Mouse (Mus musculus): Measurements from ENCODE around the gene Plcxd2. TPM values are rescaled to one million over a fixed set of nuclear protein-coding genes. Genes with fewer than 3 reads are reported as not detected.

The Plcxd2 gene
- polyA plus RNA-seq, 1 experiment from 2014 or later = 0.37 TPM

DNA sequence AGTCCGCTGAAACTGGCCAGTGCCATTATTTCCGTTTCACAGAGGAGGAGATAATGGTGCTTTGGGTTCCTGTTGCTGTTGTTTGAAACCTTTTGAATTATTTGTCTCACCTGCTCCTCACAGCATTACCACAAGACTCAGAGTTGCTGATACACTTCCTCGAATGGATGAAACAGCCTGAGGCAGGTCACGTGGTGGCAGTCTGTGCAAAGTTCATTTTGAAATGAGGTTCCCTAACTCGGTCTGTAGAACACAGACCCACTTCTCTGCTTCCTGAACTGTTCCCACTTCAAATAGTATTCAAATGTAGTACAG, 845 bp upstream of the Plcxd2 start:
- peak overlapping the region; percentile 65 for H3K9ac ChIP-seq
- H3K4me3 ChIP-seq = peak overlapping the region; percentile 73
- no peaks in the 10 kb centered on the region for H3K36me3 ChIP-seq
- H3K27me3 ChIP-seq = no peaks in the 10 kb centered on the region
- H3K9me3 ChIP-seq (replicated peaks) = no peaks in the 10 kb centered on the region
- WGBS = 13% methylated on average over 5 of the region's 5 CpGs
- peak overlapping the region; percentile 98 for H3K4me2 ChIP-seq
- no peak for ATAC-seq (replicated peaks; ENCODE audit: insufficient number of reproducible peaks, insufficient read depth, low FRiP score, low read depth)
- H3K4me1 ChIP-seq (replicated peaks) = peaks cover 6% of the 10 kb centered on the region
- H3K27ac ChIP-seq = peak overlapping the region; percentile 35; the same call in 1 of the 2 replicates

DNA sequence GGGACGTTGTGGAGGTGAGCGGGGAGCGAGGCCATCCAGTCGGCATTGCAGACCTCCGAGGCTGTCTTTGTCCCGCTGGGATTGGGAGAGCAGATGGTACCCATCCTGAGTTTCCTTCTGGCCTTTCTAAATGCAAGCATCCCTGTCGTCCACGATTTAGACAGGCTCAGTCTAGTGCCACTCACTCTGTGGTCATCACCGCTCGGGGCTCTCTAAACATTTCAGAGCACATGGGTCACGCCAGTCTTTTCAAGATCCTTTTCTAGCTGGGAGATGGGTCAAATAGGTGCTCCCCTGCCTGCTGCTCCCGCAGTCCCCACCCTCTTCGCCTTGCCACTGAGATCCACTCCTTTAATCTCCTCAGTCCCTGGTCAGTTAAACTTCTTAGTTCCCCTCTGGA, 301 bp downstream of the Plcxd2 start:
- 2% methylated on average over 13 of the region's 13 CpGs for WGBS
- Histone ChIP-seq H3K4me1 (replicated peaks) (peaks cover 6% of the 10 kb centered on the region), H3K9me3 (replicated peaks) (no peaks in the 10 kb centered on the region), H3K27me3 (no peaks in the 10 kb centered on the region), H3K4me3 (peak overlapping the region; percentile 73), H3K9ac (peak overlapping the region; percentile 75), H3K4me2 (peak overlapping the region; percentile 98), H3K27ac (peak overlapping the region; percentile 50; the same call in 1 of the 2 replicates), H3K36me3 (no peaks in the 10 kb centered on the region)
- peak; percentile 23 for ATAC-seq (replicated peaks; ENCODE audit: insufficient number of reproducible peaks, insufficient read depth, low FRiP score, low read depth)

DNA sequence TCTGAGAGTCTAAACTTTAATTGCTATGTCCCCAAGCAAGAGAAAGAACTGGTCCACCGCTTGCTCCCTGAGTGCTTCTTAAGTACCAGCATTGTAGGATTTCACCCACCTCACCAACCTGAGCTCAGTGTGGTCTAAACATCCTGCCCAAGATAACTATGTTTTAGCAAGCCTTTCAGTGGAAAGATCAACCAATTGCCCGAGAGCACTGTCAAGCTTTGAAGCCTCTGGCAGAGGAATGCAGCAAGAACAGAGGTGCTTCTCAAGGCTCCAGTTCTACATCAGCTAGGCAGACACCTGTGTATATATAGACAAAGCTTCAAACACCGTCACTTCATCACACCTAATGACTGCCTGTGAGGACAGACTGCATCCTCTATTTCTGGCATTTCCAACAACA, 1.3 kb downstream of the Plcxd2 start:
- Histone ChIP-seq H3K9ac (no peak overlapping the region), H3K27ac (no peak overlapping the region), H3K4me1 (replicated peaks) (peaks cover 6% of the 10 kb centered on the region), H3K36me3 (no peaks in the 10 kb centered on the region), H3K9me3 (replicated peaks) (no peaks in the 10 kb centered on the region), H3K27me3 (no peaks in the 10 kb centered on the region), H3K4me2 (no peak overlapping the region; the same call in 1 of the 2 replicates), H3K4me3 (no peak overlapping the region)
- WGBS = 54% methylated on average over 3 of the region's 3 CpGs
- no peak for ATAC-seq (replicated peaks; ENCODE audit: insufficient number of reproducible peaks, insufficient read depth, low FRiP score, low read depth)

DNA sequence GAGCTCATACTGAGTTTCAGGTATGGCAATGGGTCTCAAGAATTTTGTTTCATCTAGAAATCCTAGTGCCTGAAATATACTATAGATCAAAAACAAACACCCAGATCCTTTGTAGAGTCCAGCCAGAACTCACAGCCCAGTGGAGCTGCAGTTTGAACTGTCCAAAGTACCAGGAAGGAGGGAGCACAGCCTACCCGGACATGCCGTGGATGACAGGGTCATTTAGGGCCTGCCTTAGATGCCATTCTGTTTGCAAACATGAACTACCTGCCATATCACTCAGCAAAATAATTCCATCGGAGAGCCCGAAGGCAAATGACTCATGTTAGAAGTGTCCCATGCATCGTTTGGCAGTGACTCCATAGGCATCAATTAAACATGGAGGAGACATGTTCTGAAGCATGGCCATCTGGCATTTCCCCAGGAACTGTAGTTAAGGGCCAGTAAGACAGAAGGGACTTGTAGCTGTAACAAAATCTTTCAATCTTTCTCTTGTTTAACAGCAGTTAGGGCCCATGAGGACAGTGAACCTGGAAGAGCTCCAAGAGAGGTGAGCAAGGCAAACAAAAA, 1.9 kb downstream of the Plcxd2 start:
- Histone ChIP-seq H3K36me3 (no peaks in the 10 kb centered on the region), H3K27me3 (no peaks in the 10 kb centered on the region), H3K9me3 (replicated peaks) (no peaks in the 10 kb centered on the region), H3K4me3 (no peak overlapping the region), H3K4me2 (no peak overlapping the region), H3K27ac (no peak overlapping the region), H3K9ac (no peak overlapping the region), H3K4me1 (replicated peaks) (peaks cover 6% of the 10 kb centered on the region)
- ATAC-seq (replicated peaks; ENCODE audit: insufficient number of reproducible peaks, insufficient read depth, low FRiP score, low read depth) = no peak
- 72% methylated on average over 5 of the region's 5 CpGs for WGBS

DNA sequence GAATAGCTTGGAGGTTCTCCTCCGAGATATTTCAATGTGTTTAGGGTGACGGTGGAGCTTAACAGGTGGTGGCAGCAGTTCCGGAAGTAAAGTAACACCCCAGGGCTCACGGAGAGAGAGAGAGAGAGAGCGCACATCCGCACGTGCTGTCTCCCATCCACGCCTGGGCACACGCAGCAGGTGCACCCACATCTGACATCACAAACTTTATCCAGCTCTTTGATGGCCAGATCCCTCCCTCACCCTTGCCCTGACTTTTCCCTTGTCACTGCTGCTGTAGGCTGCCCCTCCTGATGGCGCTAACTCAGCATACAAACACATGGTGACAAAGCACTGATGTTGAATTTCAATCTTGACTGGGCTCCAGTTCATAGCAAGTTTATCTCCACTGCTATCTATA, 3.8 kb downstream of the Plcxd2 start:
- no peak for ATAC-seq (replicated peaks; ENCODE audit: insufficient number of reproducible peaks, insufficient read depth, low FRiP score, low read depth)
- H3K27me3 ChIP-seq = no peaks in the 10 kb centered on the region
- peaks cover 11% of the 10 kb centered on the region for H3K4me1 ChIP-seq (replicated peaks)
- no peak overlapping the region for H3K9ac ChIP-seq
- 72% methylated on average over 10 of the region's 10 CpGs for WGBS
- no peak overlapping the region for H3K4me3 ChIP-seq
- H3K9me3 ChIP-seq (replicated peaks) = no peaks in the 10 kb centered on the region
- H3K27ac ChIP-seq = no peak overlapping the region
- no peak overlapping the region for H3K4me2 ChIP-seq
- H3K36me3 ChIP-seq = no peaks in the 10 kb centered on the region

DNA sequence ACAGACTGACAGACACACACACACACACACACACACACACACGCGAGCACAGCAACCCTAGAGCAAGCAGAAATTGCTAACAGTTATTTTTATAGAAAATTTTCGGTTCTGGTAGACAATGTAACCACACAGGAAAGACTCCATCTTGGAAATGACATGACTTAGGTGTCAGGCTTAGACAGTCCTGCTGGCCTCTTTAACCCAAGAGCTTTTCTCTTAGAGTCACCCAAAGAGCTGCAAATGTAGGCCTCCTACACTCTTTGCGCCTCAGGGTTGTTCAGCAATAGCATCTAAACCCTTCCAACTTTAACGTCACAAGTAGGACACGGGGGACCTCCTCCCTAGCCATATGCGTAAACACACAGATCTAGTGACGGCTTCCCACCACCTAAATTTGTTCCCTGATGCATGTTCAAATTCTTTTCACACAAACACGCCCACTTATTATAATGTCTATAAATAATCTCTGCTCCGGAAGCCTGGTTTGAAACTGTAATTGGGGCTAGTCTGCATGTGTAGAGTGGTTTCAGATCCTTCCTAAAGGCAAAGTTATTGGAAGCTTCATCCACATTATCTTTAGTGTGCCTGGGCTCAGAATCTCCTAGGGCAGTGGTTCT, 8.4 kb downstream of the Plcxd2 start:
- no peaks in the 10 kb centered on the region for H3K9me3 ChIP-seq (replicated peaks)
- 75% methylated on average over 10 of the region's 10 CpGs for WGBS
- no peak overlapping the region for H3K9ac ChIP-seq
- H3K4me3 ChIP-seq = no peak overlapping the region
- ATAC-seq (replicated peaks; ENCODE audit: insufficient number of reproducible peaks, insufficient read depth, low FRiP score, low read depth) = no peak
- no peaks in the 10 kb centered on the region for H3K36me3 ChIP-seq
- no peak overlapping the region for H3K4me2 ChIP-seq
- no peak overlapping the region for H3K27ac ChIP-seq
- H3K27me3 ChIP-seq = no peaks in the 10 kb centered on the region
- H3K4me1 ChIP-seq (replicated peaks) = 0 out of 2 replicates have a peak, but pooled peaks cover 5% of the 10 kb centered on the region

DNA sequence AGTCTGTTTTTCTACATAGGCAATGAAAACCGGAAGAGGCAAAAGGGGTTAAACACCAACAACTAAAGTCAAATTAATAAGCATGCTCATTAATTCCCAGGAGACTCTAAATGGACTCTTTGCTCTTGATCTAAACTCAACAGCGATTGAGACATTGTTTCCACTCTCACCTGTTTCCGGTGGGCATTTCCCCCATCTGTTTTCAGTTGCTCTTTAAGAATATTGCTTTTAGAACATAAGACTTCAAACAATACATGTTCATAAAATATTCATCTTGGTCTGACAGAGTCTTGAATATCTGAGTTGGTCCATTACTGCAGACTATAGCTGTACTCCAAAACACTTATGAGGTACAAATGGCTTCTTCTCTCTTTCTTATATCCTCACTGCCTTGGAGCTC, 9.0 kb downstream of the Plcxd2 start:
- Histone ChIP-seq H3K36me3 (no peaks in the 10 kb centered on the region), H3K27me3 (no peaks in the 10 kb centered on the region), H3K4me1 (replicated peaks) (0 out of 2 replicates have a peak, but pooled peaks cover 5% of the 10 kb centered on the region), H3K4me2 (no peak overlapping the region), H3K27ac (no peak overlapping the region), H3K9ac (no peak overlapping the region), H3K9me3 (replicated peaks) (no peaks in the 10 kb centered on the region), H3K4me3 (no peak overlapping the region)
- no peak for ATAC-seq (replicated peaks; ENCODE audit: insufficient number of reproducible peaks, insufficient read depth, low FRiP score, low read depth)
- WGBS = 81% methylated on average over 3 of the region's 3 CpGs

DNA sequence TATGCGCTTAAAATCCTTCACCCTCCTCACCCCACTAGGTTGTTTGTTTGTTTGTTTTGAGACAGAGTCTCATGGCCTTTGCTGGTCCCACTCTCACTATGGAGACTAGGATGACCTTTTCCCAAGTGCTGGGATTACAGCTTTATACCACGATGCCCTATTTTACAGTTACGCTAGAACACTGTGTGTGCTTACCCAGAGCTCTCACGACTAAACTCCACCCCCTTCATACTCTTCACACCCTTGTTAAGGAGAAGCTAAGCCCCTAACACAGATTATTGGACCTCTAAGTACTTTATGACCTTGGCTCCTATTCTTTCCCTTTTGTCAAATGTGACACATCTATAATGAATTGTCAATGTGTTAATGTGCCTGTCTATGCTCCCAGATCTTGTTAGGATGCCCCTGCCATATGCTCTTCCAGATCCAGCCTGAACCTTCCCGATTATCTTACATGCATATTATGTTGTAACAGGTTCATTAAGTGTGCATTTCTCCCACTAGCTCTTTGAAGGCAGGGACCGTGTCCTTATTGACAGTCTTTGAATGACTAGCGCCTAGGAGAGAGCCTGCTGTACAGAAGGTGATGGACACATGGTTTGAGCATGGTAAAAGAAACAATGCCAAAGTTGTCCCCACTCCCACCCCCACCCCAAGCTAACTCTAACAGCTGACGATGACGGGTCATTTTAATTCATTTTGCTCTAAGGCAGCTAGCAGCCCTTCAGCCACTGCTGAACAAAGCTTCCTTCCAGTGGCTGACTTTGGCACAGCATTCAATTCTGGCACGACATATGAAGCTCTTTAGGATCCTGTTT, 10.4 kb downstream of the Plcxd2 start:
- H3K9me3 ChIP-seq (replicated peaks) = no peaks in the 10 kb centered on the region
- no peak overlapping the region for H3K4me3 ChIP-seq
- H3K9ac ChIP-seq = no peak overlapping the region
- H3K4me1 ChIP-seq (replicated peaks) = 0 out of 2 replicates have a peak, but pooled peaks cover 5% of the 10 kb centered on the region
- H3K27ac ChIP-seq = no peak overlapping the region
- no peak for ATAC-seq (replicated peaks; ENCODE audit: insufficient number of reproducible peaks, insufficient read depth, low FRiP score, low read depth)
- H3K4me2 ChIP-seq = no peak overlapping the region
- no peaks in the 10 kb centered on the region for H3K27me3 ChIP-seq
- no peaks in the 10 kb centered on the region for H3K36me3 ChIP-seq
- WGBS = 71% methylated on average over 10 of the region's 10 CpGs

DNA sequence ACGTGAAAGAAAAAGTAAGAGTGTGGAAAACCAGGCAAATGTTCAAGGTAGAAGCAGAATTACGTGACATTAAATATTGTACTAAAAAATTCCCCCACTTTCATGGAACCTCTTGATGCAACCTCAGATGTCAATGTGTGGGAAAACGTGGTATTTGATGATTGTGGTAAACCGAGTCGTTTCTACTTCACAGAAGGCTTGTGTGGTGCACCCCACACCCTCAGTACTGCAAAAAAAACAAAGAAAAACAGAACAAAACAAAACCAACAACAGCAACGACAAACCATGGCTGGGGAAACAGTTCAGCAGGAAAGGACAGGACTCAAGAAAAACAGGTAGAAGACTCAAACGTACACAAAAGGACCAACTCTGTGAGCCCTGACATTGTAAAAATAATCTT, 11.8 kb downstream of the Plcxd2 start:
- no peak overlapping the region for H3K27ac ChIP-seq
- H3K9me3 ChIP-seq (replicated peaks) = no peaks in the 10 kb centered on the region
- no peak for ATAC-seq (replicated peaks; ENCODE audit: insufficient number of reproducible peaks, insufficient read depth, low FRiP score, low read depth)
- no peak overlapping the region for H3K4me2 ChIP-seq
- H3K36me3 ChIP-seq = no peaks in the 10 kb centered on the region
- 70% methylated on average over 7 of the region's 7 CpGs for WGBS
- H3K4me1 ChIP-seq (replicated peaks) = 0 out of 2 replicates have a peak, but pooled peaks cover 5% of the 10 kb centered on the region
- no peak overlapping the region for H3K4me3 ChIP-seq
- H3K27me3 ChIP-seq = no peaks in the 10 kb centered on the region
- no peak overlapping the region for H3K9ac ChIP-seq

DNA sequence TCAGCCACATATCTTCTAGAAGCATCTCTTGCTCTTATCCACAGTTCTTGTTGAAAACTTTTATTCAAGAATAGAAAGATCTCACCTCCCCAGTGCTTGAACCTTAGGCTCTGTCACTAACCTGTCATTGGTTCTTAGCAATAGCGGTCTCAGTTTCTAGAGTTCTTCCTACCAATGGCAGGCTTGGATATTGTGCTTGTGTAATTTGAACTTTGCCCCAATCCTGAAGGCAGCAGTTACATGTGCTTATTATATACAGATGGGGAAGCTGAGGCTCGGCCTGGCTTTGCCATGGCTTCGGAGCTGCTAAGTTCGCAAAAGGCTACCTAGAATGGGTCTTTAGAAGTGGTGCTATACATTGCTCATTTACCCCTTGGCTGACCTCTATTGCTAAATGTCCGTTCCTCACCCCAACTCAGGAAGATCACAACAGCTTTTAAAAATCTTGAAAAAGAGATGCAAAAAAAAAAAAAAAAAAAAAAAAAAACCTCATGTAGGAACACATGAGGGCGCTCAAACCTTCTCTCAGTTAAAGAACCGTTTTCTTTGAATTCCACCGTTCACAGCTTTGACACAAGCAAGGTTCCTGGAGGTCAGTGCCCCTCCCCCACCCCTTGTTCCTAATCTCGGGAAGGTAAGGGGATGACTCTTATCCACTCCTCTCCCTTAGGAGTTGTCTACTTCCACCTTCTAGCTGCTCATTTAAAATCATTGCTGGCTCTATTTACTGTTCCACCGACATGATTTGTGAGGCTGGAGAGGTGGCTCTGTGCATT, 18.9 kb downstream of the Plcxd2 start:
- no peak overlapping the region for H3K9ac ChIP-seq
- 46% methylated on average over 10 of the region's 10 CpGs for WGBS
- H3K4me3 ChIP-seq = no peak overlapping the region
- H3K27me3 ChIP-seq = no peaks in the 10 kb centered on the region
- no peaks in the 10 kb centered on the region for H3K36me3 ChIP-seq
- no peaks in the 10 kb centered on the region for H3K9me3 ChIP-seq (replicated peaks)
- H3K27ac ChIP-seq = no peak overlapping the region
- H3K4me1 ChIP-seq (replicated peaks) = no peaks in the 10 kb centered on the region
- no peak for ATAC-seq (replicated peaks; ENCODE audit: insufficient number of reproducible peaks, insufficient read depth, low FRiP score, low read depth)
- no peak overlapping the region for H3K4me2 ChIP-seq

DNA sequence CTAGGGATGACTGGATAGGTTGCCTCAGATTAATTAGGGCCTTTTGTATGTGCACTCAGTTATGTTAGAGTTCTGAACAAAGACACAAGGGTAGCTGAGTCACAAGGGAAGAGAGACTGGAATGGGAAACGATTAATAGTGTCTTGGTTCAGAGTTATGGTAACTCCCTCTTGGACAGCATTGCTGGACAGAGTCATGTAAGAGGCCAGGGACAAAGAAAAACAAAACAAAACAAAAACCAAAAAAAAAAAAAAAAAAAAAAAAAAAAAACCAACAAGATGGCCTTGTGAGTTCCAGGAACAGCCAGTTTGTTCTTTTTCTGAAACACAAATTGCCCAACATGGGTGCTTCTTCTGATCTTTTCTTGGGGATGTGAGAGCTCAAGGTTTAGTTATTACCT, 23.8 kb downstream of the Plcxd2 start:
- no peak for ATAC-seq (replicated peaks; ENCODE audit: insufficient number of reproducible peaks, insufficient read depth, low FRiP score, low read depth)

More for the DNA sequence above, 23.8 kb downstream of the Plcxd2 start:
- Histone ChIP-seq H3K27me3 (no peaks in the 10 kb centered on the region), H3K4me3 (no peak overlapping the region), H3K9ac (no peak overlapping the region), H3K4me1 (replicated peaks) (no peaks in the 10 kb centered on the region), H3K36me3 (no peaks in the 10 kb centered on the region), H3K9me3 (replicated peaks) (no peaks in the 10 kb centered on the region), H3K27ac (no peak overlapping the region), H3K4me2 (no peak overlapping the region)
- WGBS = 67% methylated on average over 1 of the region's 1 CpGs
